Mouse (Mus musculus): Measurements from ENCODE around the gene Notch1.
A peak's percentile ranks its signal among the peaks of the same experiment; 100 is the strongest.

The Notch1 gene

DNA sequence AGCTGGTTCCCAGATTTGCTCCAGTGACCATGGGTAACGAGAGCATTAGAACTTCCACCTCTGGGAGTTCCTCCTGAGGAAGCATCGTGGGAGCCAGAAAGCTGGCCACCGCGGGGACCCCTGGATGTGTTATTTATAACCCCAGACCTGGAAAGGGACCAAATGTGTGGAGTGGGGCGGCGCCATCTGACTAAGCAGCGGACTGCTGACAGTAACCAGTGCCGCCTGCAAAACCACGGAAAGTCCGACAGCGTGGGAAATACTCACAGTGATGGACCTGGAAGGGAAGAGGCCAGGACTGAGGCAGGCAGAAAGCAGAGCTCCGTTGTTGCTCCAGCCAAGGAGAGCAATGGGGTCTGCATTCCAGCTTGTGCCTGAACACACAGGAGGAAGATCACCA is at the start of gene Notch1:
Notch1 (minus strand) TSS at position 389 of the 400 bp plus-strand sequence.
- peak; percentile 83 for DNase-seq

DNA sequence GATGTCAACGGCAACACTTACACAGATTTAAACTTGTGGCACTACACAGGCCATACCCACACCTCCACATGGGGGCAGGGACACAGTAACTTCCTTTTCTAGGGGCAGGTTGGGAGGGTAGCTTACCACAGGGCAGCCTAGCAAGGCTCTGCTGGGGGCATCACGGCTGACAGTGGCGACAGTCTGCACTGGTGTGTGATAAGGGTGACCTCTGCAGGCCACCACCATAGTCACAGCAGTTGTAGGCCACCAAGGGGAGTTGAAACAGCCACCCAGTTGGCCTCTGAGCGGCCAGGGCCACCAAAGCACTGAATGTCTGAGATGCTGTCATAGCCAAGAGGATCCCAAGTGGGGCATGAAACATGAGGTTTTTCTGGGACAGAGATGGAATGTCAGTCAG is 49.8 kb upstream of the Notch1 start:
- peak; percentile 80 for DNase-seq

DNA sequence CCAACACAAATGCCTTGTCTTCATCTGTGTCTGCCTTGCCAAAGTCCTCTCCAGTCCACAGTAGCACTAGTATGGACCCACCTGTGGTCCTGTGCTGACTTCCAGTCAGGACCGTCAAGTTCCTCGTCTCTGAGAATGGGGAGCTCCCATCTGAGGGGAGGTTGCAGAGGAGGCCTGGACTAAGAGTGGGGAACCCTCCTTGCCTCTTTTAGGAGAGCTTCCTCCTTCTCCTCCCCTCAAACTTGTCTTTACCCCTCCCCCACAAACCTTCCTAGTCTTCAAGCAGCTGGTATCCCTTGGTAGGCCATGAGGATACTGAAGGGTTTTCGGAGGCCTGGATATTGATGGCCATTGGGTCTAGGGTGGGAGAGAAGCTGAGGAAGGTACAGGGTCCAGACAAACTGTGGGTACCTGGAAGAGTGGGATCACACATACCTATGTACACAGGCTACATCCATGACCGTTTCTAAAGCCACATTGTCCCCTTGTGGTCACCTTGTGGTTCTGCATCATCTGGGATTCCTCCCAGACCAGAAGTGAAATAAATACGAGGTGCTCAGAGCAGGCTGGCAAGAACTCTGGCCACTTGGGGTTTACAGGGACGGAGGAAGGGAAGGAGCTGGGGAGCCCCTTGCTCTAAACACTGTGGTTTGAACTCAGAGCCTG is 45.0 kb upstream of the Notch1 start:
- DNase-seq: peak; percentile 65

DNA sequence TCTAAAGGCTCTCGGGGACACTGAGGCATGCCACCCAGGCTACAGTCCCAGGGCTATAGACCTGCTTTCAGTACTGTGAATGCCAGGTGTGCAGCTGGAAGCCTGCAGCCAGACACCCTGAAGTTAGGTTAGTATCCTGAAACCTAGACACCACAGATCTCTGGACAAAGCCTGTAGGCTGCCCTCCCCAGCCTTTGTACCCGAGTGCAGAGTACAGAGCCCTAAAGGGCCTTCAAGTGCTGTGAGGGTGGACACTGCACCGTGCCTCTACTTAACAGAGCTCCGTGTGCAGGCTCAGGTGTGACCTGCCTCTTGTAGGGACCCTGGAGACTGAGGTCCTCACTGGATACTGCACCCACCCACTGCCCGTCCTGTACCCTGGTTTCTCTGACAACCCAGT is 44.0 kb upstream of the Notch1 start:
- no peak for DNase-seq

DNA sequence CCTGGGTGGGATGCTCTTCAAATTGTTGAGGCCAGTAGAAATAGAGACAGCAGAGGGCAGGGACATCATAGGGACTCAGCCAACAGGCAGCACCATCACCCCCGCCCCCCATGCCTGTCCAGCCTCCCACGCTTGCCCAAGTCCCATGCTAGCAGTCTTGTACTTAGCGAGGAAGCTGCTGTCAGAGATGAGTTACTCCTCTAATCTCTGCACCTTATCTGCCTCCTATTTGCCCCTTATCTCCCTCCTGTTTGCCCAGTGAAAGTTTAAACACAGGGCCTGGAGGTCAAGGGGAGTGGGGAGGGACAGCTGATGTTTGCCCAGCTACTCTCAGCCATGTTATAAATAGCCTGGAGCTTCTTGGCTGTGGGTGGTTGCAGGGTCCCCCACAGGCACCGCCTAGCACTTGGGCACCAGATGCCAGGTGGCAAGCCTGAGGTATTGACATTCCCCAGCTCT is 40.1 kb upstream of the Notch1 start:
- DNase-seq: no peak

DNA sequence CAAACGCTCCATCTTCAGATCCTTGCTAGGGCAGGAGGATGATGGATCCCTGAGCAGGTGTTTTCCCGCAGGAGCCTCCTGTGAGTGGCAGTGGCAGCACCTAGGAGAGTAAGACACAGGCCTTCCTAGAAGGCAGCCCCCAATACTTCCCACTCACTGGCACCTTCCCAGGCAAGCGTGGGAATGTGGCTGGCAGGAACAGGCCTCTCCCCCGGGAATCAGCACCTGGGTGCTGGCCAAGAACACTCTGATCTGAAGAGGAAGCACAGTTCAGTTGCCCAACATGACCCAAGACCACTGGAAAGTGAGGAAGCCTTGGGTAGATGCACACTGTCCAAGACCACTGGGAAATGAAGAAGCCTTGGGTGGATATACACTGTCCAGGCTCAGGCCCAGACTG is 38.6 kb upstream of the Notch1 start:
- DNase-seq: peak; percentile 75

DNA sequence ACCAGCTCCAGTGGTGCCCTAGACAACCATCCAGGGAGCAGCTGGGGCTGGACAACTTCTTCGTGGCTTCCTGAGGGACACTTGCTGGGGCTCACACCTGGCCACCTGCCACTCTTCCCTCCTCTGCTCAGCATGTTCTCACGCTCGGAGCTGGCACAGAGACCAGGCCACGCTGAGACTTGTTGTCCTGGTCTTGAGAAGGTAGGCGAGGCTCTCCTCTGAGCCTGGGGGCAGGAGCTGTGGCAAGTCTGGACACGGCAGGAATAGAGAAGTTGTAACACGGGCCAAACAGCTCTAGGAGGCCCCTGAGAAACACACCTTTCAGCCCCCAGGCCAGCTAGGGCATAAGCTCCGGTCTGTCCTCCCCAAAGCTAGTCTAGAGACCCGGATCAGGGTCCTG is 37.4 kb upstream of the Notch1 start:
- DNase-seq: no peak

DNA sequence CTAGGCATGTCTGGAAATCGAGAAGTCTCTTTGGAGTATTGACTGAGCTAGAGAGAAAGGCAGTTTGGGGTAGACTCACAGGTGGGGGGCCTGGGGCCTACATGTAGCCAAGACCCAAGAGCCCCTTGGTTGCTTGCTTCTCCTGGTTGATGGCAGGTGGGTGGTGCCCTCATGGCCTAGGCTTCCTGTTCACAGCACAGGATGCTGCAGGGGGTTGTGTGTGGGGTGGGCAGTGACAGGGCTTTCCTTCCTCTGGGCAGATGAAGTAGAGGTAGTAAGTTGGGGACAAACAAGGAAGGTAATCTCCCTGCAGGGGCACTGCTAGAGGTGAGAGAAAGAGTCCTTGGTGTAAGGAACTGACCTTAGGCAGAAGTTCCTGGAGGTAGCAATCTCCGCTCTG is 35.6 kb upstream of the Notch1 start:
- no peak for DNase-seq

DNA sequence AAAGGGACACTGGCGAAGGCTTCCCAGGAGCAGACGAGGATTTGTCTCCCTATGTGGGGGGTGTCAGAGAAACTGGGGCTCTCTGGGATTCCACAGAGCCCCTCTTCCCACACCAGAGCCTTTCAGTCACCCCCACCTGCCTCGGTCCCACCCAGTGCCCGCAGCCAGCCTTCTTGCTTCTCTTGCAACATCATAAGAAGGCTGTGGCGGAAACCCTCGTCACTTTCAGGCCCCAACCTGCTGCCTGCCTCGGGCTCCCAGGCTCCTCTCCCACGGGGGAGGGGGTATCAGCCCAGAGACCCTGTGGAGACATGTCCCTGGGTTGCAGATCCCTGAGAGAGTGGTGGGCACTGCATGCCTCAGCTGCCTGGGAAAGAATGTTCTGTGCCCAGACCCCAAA is 35.0 kb upstream of the Notch1 start:
- no peak for DNase-seq

DNA sequence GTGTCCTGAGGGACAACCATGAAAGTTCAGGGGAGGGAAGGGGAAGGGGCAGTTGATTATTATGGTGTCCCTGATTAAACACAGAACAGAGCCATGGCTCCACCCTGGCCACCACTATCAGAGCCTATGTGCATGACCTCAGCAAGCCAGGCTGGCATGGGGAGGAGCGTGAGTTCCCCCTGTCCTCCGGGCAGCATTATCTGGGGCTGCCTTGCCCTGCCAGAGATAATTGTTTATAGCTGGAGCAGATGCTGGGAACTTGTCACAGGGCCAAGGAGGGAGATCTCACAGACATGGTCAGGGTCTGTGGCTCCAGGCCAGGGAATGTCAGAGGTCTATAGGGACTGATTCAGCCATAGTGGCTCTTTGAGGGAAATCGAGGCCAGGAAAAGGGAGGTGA is 34.3 kb upstream of the Notch1 start:
- no peak for DNase-seq

DNA sequence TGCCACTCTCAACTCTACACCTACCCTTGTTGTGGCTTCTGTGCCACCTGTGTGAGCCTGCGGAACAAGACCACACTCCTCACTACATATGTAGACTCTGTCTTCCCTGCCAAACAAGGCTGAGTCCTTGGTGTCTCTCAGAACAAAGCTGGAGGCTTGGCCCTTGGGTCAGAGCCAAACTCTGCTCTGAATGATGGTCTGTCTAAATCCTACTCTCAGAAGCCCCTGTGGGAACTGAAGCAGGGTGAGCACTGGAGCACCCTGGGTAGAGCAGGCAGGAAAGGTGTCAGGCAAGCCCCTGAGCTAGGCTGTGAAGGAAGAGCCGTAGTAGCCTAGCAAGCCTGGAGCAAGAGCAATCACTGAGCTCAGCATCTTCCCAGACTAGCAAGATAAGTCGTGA is 33.7 kb upstream of the Notch1 start:
- DNase-seq: no peak

DNA sequence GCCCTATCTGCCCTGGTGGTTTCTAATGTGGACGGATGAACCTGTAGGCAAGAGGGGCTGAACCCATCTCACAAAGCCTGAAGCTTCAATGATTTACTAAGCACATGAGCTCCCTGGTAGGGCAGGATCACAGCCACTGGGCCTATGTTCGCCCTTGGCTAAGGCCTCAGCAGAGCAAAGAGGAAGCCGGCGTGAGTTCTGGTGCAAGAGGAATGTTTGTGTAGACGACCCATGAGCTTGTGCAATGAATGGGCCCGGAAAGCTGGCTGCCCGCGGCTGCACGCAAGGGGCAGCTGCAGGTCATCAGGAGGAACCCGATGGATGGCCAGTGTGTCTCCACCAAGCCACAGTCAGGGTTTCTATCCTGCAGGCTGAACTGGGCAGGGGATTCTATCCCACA is 33.3 kb upstream of the Notch1 start:
- DNase-seq: peak; percentile 56

DNA sequence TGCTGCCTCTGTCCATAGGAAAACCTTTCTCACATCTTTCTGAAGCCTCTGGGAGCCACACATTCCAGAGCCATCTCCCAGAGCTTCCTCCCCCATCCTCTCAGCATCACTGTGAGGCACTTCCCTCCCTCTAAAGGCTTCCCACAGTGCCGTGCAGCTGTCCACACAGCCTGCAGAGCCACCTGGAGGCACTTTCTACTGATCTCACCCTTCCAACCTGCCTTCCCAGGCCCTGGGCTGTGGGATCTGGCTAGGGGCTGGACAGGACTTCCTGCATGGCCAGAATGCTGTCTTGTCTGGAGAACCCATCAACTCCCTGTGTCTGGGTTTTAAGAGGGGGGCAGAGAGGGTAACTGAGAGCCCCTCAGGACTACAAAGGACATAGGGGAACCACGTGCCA is 31.0 kb upstream of the Notch1 start:
- no peak for DNase-seq

DNA sequence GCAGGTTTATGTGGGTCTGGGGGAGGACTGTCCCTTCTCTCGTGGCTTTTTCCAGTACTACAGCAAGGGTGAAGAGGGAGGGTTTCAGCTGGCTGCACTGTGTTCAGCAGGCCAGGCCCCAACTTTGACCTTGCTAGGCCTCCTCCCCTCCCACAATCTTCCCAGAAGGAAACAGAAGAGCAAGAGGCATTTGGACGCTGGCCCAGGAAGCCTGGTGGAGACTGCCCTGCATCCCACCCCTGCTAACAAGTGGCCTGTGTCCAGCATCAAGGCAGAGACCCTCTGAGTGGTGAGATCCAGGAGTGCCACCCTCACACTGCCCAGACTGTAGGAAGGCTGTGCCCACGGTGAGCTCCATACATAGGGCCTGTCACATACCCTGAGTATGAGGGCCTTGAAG is 27.8 kb upstream of the Notch1 start:
- peak; percentile 70 for DNase-seq

DNA sequence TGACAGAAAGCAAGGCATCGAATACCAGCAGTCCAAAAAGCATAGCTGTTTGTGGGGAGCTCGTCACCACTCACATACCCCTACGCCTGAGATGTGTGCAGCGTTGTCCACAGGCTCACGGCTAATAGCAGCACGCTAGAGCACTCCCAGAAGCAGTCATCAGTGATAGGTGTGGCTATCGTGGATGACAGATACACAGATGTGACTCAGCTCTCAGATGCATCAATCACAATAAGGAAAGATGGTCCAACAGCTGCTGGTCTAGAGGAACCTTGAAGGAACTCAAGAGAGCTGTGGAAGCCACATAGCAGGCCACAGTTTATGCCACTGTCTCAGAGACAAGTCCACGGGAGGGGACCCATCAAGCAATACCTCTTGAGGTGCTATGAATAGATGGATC is 27.3 kb upstream of the Notch1 start:
- no peak for DNase-seq

DNA sequence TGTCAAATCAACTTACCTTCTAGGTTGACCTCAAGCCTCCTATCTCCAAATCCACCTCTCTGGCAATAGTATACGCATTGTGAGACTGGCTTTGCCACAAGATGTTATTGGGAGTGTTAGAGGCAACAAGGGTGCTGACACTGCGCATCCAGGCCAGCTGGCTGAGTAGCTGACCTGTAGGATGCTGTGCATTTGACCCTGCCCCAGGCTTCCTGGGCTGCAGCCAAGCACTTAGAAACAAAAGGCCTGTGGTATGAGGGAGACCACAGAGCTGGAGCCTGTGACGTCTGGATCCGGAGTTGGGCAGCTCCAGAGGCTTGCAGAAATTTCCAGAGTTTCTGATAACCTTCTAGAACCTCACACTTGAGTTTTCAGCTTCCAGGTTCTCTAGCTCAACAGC is 26.7 kb upstream of the Notch1 start:
- no peak for DNase-seq

DNA sequence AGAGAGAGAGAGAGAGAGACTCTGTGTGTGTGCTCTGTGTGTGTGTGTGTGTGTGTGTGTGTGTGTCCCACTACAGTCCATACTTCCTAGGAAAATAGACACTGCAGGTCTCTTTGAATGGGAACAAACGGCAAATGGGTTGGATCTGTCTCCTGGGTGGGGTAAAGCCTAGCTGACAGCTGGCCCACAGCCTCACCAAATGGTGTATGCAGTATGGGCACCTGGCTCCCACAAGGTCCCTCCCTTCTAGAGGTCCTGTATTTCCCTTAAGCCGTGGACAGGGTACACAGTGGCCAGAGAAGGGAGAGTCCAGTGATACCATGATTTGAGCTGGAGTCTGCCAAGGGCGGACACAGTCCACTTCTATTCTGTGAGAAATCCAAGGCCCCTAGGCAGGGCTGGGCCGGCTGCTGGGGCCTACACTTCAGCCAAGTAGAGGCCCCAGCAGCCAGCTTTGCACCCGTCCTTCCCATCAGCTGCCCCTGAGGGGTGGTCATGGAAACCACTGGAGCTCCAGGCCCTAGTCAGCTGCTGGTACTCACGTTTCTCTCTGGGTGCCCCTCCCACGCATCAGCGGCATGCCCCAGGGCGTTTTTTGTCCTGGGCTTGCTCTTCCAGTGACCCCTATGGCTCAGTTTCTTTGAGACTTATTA is 24.9 kb upstream of the Notch1 start:
- DNase-seq: no peak

DNA sequence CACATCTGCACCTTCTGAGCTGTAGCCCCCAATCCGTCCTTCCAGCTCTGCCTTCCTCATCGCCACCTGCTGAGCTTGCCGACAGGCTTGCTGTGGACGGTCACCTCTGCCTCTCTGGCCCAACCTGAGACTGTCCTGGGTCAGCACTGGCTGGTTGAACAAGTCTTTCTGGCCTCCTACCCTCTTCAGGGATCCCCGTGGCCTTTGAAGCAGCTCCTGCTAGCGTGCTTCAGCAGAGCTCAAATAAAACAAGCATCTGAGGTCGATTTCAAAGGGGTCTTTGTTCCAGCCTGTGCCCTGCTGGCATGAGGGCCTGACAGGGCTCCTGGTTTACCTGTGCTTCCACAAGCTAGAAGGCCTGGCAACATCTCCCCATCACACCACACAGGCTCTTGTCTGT is 24.3 kb upstream of the Notch1 start:
- no peak for DNase-seq

DNA sequence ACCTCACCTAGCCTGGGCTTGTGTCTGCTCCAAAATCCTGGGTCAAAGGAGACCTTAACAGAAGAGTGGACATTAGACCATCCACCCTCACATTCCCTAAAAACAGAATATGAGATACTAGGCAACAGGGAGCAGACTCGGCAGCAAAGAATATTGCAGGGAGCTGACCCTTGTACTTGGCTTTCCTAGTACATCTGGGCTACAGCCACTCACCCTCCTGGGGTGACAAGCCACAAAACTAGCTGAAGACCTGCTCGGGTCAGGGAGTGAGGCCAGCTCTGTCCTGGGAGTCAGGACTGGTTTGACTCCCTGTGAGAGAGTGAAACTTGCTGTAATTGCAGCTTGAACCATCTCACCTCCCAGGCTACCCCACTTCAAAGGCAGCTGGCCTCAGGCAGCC is 23.1 kb upstream of the Notch1 start:
- DNase-seq: no peak

DNA sequence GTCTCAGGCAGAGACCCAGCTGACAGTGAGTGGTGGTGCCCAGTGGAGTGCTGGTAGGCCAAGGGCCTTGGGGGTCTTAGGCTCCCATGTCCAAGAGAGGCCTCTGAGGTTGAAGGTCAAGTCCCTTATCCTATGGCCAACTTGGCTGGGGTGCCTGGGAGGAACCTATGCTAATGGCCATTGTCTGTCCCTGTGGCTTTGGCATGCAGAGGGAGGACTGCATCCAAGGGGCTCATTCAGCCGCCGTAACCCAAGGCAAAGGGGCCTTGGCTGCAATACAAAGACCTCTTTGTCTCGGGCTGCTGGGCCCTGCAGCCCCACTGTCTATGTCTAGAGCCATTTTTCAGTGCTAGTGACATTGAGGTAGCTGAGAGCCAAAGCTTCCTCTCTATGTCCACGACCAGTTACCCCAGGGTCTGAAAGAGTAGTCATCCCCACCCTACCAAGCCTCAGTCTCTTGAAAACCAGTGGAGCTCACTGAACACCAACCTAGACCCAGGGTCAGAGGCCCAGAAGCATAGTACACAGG is 19.1 kb upstream of the Notch1 start:
- no peak for DNase-seq

DNA sequence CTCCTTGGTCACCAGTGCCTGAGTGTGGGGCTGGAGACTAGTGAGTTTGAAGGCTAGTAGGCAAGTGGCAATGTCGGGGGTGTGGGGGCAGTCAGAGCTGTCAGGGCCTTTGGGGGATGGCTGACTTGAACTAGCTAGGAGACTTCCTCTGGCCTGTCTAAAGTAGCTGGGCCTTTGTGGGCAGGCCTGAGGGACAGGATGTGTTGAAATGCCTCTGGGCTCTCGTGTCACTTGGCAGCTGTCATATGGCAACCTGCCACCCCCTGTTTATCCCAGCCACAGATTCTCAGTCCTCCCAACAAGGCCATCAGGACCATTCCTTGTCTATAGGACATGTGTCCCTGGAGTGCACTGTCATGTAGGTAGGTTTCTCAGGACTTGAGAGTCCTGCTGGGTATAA is 18.2 kb upstream of the Notch1 start:
- DNase-seq: peak; percentile 91

DNA sequence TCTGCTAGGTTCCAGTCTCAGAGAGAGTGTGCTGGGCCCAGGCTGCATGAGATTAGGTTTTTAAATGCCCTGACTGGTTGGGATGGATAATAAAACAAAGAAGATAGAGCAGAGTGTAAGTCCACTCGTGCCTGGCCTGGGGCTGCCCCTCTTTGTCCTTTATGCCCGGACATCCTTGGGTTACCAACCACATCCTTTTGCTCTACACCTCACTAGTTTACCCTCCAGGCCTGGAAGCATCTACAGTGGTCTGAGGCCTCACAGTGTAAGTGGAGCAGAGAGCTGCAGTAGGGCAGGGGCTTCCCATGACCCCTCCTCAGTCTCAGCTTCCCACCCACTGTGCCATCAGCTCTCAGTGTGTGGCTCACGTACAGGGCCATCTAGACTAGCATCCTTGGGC is 17.7 kb upstream of the Notch1 start:
- no peak for DNase-seq

DNA sequence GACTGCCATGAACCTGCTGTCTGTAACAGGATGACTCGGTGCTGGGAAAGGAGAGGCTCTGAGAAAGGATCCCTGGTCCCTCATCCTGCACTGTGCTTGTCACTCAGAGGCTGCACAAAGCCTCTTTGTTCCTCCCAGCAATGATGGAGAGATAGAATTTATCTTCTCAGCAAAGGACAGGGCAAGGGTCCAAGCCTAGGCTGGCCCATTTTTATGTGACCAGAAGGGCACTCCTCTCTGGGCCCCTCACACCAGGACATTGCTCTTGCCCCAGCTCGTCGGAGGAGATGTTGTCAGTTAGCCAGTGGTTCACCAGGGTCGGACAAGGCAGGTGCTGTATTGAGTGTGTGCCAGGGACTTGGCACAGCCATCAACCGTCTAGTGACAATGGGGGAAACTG is 16.8 kb upstream of the Notch1 start:
- no peak for DNase-seq

DNA sequence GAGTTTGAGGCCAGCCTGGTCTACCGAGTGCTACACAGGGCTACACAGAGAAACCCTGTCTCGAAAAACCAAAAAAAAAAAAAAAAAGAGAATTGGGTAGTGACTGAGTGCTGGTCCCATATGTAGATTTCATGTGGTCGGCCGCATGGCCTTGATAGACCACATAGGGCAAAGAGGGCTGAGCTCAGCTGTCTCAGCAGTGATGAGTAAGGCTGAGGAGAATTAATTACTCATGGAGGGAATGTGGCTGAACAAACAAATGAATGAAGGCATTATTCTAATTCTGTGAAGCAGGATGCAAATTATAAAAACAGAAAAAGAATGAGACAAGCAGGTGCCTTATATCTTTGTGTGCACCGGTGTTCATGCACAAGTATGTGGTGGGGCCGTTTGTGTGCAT is 15.4 kb upstream of the Notch1 start:
- no peak for DNase-seq

DNA sequence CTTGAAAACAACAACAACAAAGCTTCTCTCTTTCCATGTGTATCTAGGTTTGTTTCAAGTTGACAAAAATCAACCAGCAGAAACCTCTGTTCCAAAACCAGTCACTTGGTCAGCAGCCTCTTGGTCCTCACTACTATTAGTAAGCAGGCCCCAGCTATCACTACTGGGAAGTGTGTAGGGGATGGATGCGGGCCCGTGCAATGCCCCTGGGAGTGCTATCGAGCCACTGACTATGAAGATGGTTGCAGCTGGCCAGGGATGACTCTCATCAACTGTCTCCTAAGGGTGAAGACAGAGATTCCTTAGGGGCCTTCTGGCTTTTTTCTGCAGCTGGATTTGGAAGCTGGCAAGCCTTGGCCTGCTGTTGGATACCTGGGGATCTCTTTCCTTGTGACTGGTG is 13.4 kb upstream of the Notch1 start:
- DNase-seq: no peak
